In genomic region chr3:37430359-37430758, GRCm38 (mm10) we compare ENCODE assay signal across 20 mouse cellular contexts. TPM values are rescaled to one million over a fixed set of nuclear protein-coding genes. Genes with fewer than 3 reads are reported as not detected.
A peak's percentile ranks its signal among the peaks of the same experiment; 100 is the strongest.
DNase-seq lines count a peak whose midpoint lies in the region; ATAC-seq and TF ChIP-seq lines count a peak whose summit lies in the region.
"Had no signal": no experiment of that assay in that cellular context is flagged by ENCODE, and none has a peak within 500 bp of the region (broad histone marks: within the 10 kb centered on the region; RNA-seq: fewer than 3 reads in every experiment).

No protein-coding gene starts in this region.

- intact Hi-C loops in left cerebral cortex, adult 2 months (cut with DNase I): no loop called here
- intact Hi-C loops in left cerebral cortex, postnatal 25 days (cut with DNase I): no loop called here

- no peak for TF ChIP-seq RAD21 in MEL (IDR thresholded peaks at IDR 0.05; ENCODE audit: low read depth, low read length)

- ATAC-seq in erythroblast, adult 5-6 weeks (replicated peaks; ENCODE audit: low FRiP score, poor library complexity, severe bottlenecking): peak; percentile 55; the same call in 1 of the 2 replicates
- 0 out of 2 replicates have a peak, but pooled peaks have one; percentile 31 for ATAC-seq in megakaryocyte progenitor cell, adult 5-6 weeks (replicated peaks; ENCODE audit: poor library complexity)
- ATAC-seq: forebrain, embryonic 16.5 days; hindbrain, embryonic 16.5 days; intestine, embryonic 15.5 days had no signal

- peaks cover 2 to 5% of the 10 kb centered on the region in 2 experiments; a peak in 3 of 4 replicates for H3K4me1 ChIP-seq in MEL (ENCODE audit: control insufficient read depth in 1 of 2, insufficient read depth in 2 of 2, low read length in 2 of 2)
- H3K4me1 ChIP-seq: embryonic facial prominence, embryonic 15.5 days; heart, embryonic 13.5 days; hindbrain, embryonic 12.5 days; intestine, embryonic 15.5 days had no signal

- no peaks in the 10 kb centered on the region for H3K9me3 ChIP-seq in MEL (replicated peaks; ENCODE audit: insufficient read depth, low read length)
- H3K9me3 ChIP-seq: embryonic facial prominence, embryonic 15.5 days; G1E; heart, embryonic 13.5 days; hindbrain, embryonic 12.5 days; intestine, embryonic 15.5 days had no signal

- DNase-seq in 416B (ENCODE audit: low read depth) (peak; percentile 29), MEL (ENCODE audit: low read depth, low spot score) (peak; percentile 56)
- no peak for DNase-seq in left cerebral cortex, adult 2 months (ENCODE audit: extremely low spot score in 1 of 2, low spot score in 2 of 2)
- DNase-seq in left cerebral cortex, postnatal 25 days (ENCODE audit: low spot score in 2 of 2): no peak
- DNase-seq: adrenal gland, adult 8-10 months; adrenal gland, postnatal 36 days; cerebellum, adult 2 months; cerebellum, postnatal 10 days; embryo, embryonic 11 days; gastrocnemius, postnatal 10 days; heart, postnatal 36 days had no signal

- H3K36me3 ChIP-seq in MEL (ENCODE audit: control insufficient read depth in 1 of 2, insufficient read depth in 2 of 2, low read length in 2 of 2): peaks cover 14 to 58% of the 10 kb centered on the region in 2 experiments

- no peak overlapping the region for H3K9ac ChIP-seq in MEL (ENCODE audit: control insufficient read depth, low read depth, low read length, poor library complexity, severe bottlenecking)
- H3K9ac ChIP-seq: embryonic facial prominence, embryonic 15.5 days; heart, embryonic 13.5 days; hindbrain, embryonic 12.5 days; intestine, embryonic 15.5 days had no signal

- no peak for TF ChIP-seq POLR2A in MEL (IDR thresholded peaks at IDR 0.05; ENCODE audit: control insufficient read depth in 1 of 2, insufficient read depth in 1 of 2, low read depth in 1 of 2, low read length in 2 of 2, poor library complexity in 1 of 2)

- H3K4me3 ChIP-seq in MEL (ENCODE audit: control insufficient read depth in 1 of 2, insufficient read depth in 1 of 2, low read depth in 2 of 2, low read length in 2 of 2): no peak overlapping the region
- no peak overlapping the region for H3K4me3 ChIP-seq in left cerebral cortex, adult 2 months
- H3K4me3 ChIP-seq: embryonic facial prominence, embryonic 15.5 days; heart, embryonic 13.5 days; hindbrain, embryonic 12.5 days; intestine, embryonic 15.5 days had no signal

- no peaks in the 10 kb centered on the region for H3K27me3 ChIP-seq in MEL (ENCODE audit: control insufficient read depth in 1 of 2, insufficient read depth in 2 of 2, low read length in 2 of 2)
- H3K27me3 ChIP-seq: embryonic facial prominence, embryonic 15.5 days; heart, embryonic 13.5 days; hindbrain, embryonic 12.5 days; intestine, embryonic 15.5 days had no signal

- H3K27ac ChIP-seq in MEL (ENCODE audit: control insufficient read depth, low read depth, low read length): no peak overlapping the region
- H3K27ac ChIP-seq in left cerebral cortex, adult 2 months: no peak overlapping the region
- H3K27ac ChIP-seq: embryonic facial prominence, embryonic 15.5 days; heart, embryonic 13.5 days; hindbrain, embryonic 12.5 days; intestine, embryonic 15.5 days had no signal

- peaks cover 6% of the 10 kb centered on the region; the same call in 1 of the 2 replicates for H3K79me2 ChIP-seq in MEL (ENCODE audit: control insufficient read depth, insufficient read depth, low read length, poor library complexity)

- no peak for TF ChIP-seq EP300 in MEL (IDR thresholded peaks at IDR 0.05; ENCODE audit: low read depth in 1 of 2, low read length in 2 of 2)

- no peak for TF ChIP-seq CTCF in MEL (IDR thresholded peaks at IDR 0.05 in 2 of 3, conservative IDR thresholded peaks at IDR 0.05 in 1 of 3; ENCODE audit: control insufficient read depth in 1 of 3, insufficient read depth in 1 of 3, low read depth in 2 of 3, low read length in 3 of 3, poor library complexity in 1 of 3, severe bottlenecking in 1 of 3)
- TF ChIP-seq CTCF in left cerebral cortex, adult 2 months (IDR thresholded peaks at IDR 0.05): no peak

TF ChIP-seq in MEL, 35 proteins besides CTCF, POLR2A, EP300 and RAD21:
- peak; percentile 33; the same call in 1 of the 2 replicates for TF ChIP-seq MXI1 (IDR thresholded peaks at IDR 0.05; ENCODE audit: low read depth, low read length)
- peak; percentile 50 for TF ChIP-seq ZNF384 (IDR thresholded peaks at IDR 0.05; ENCODE audit: low read depth, low read length)
- TF ChIP-seq POLR2AphosphoS2 (IDR thresholded peaks at IDR 0.05; ENCODE audit: low read length): no peak
- TF ChIP-seq KAT2A (conservative IDR thresholded peaks at IDR 0.05; ENCODE audit: low read depth, low read length): no peak
- no peak for TF ChIP-seq MYC (IDR thresholded peaks at IDR 0.05; ENCODE audit: low read depth, low read length)
- TF ChIP-seq ETS1 (IDR thresholded peaks at IDR 0.05; ENCODE audit: low read depth, low read length): peak; percentile 46
TF ChIP-seq in MEL: peak in this region for 3.

RNA-seq across cellular contexts. Expression of gene Nudt6, which starts 10.3 kb away (rescaled TPM):
- total RNA-seq in MEL (2012; rRNA removed): 4.0 and 6.0 TPM in 2 replicates
- polyA plus RNA-seq in MEL (2012; ENCODE audit: insufficient read depth in 1 of 2, insufficient read length in 2 of 2, low read depth in 1 of 2, low replicate concordance in 2 of 2, missing spikeins in 1 of 2): 1 to 10 TPM in 1 of 2 experiments, not detected in 1; 9.1 TPM
- total RNA-seq in erythroblast, adult 5-6 weeks (2015; ENCODE audit: low replicate concordance): 1.3 TPM in 1 of 2 replicates, not detected in the other
- total RNA-seq in erythroblast, adult 5-6 weeks (2017; ENCODE audit: low replicate concordance): 1.5 and 7.5 TPM in 2 replicates
- 14.4 and 18.0 TPM in 2 replicates for total RNA-seq in megakaryocyte progenitor cell, adult 5-6 weeks (2015)
- total RNA-seq in megakaryocyte progenitor cell, adult 5-6 weeks (2017): 9.1 and 19.9 TPM in 2 replicates
- total RNA-seq in left cerebral cortex, adult 2 months (2021): 1 to 10 TPM; 6.2 to 8.4 TPM
- 1 to 10 TPM; 5.0 to 7.0 TPM for total RNA-seq in left cerebral cortex, postnatal 25 days (2021)

RNA-seq across cellular contexts. Expression of gene Spata5, which starts 10.7 kb away (rescaled TPM):
- total RNA-seq in MEL (2012; rRNA removed): 67.6 and 73.2 TPM in 2 replicates
- 10 to 100 TPM in 1 of 2 experiments, not detected in 1; 33.5 TPM for polyA plus RNA-seq in MEL (2012; ENCODE audit: insufficient read depth in 1 of 2, insufficient read length in 2 of 2, low read depth in 1 of 2, low replicate concordance in 2 of 2, missing spikeins in 1 of 2)
- total RNA-seq in erythroblast, adult 5-6 weeks (2015; ENCODE audit: low replicate concordance): 1.0 and 2.5 TPM in 2 replicates
- total RNA-seq in erythroblast, adult 5-6 weeks (2017; ENCODE audit: low replicate concordance): 22.2 and 23.6 TPM in 2 replicates
- total RNA-seq in megakaryocyte progenitor cell, adult 5-6 weeks (2015): 68.9 and 78.2 TPM in 2 replicates
- 126 and 148 TPM in 2 replicates for total RNA-seq in megakaryocyte progenitor cell, adult 5-6 weeks (2017)
- 10 to 100 TPM; 19.1 to 20.4 TPM for total RNA-seq in left cerebral cortex, adult 2 months (2021)
- 10 to 100 TPM; 21.1 to 21.5 TPM for total RNA-seq in left cerebral cortex, postnatal 25 days (2021)

Comparison
In these comparisons a context has a peak if more than half of its experiments do, and no peak if none do; other contexts are left out.
1. DNase-seq: peak in 416B (single experiment) and MEL (single experiment); none in left cerebral cortex, adult 2 months (0 of 2) and left cerebral cortex, postnatal 25 days (0 of 2).